Mouse (Mus musculus): ENCODE measurements at regions not wholly inside any gene's neighbourhood (a gene's known extent, or its start where the extent isn't known, plus 50 kb on each side); places are given as distances from the start of the nearest gene placed in this dataset.

DNA sequence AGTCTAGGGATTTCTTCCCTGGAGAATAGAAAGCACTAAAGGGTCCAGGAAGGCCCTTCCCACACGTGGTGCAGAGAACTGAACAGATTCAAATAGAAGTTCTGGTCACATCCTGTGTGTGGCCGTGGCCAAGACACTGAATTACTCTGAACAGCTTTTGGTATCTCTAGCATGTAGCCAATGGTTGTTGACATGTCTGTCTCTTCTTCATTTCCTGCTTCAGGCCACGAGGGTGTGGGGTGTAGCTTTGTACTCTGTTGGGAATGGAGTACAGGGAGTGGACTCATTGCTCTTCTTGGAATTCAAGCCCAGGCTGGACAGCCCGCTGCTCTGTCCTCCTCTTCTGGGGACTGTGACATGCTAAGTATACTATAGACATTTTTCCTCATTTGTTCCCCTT, 298.5 kb downstream of the Gm49356 start:
- TF ChIP-seq CTCF (IDR thresholded peaks at IDR 0.05; ENCODE audit: control insufficient read depth, insufficient read depth, insufficient read length) = no peak
- TF ChIP-seq USF1 (IDR thresholded peaks at IDR 0.05; ENCODE audit: low read depth) = no peak
- no peak for TF ChIP-seq MYOD1 (IDR thresholded peaks at IDR 0.05; ENCODE audit: control insufficient read depth, insufficient read length, low read depth)
- no peak for TF ChIP-seq MAX (IDR thresholded peaks at IDR 0.05)
- no peak for TF ChIP-seq MYOG (IDR thresholded peaks at IDR 0.05; ENCODE audit: control insufficient read depth, extremely low read depth, insufficient read length)

Data from C2C12 (cell line).